Mouse (Mus musculus): ENCODE data around the gene Epsti1.

DNA sequence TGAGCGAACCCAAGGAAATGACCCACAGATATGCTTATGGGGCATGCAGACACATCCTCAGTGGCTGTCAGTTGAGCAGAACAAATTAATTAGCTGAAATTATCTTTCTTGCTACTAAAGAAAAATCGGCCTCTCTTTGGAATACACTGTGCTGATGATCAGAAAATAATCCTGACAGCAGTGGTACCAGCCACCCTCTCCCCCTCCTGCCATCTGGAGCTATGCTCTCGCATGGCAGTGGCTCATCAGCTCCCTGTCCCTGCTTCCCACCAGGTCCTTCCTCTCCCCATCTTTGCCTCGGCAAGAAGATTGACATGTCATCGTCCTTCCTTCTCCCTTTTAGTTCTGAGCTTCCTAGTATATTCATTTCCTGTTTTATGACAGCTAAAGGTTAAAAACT, 77.5 kb downstream of the Epsti1 start:
- TF ChIP-seq POLR2A (IDR thresholded peaks at IDR 0.05; ENCODE audit: insufficient read depth, low read length) (no peak), CTCF (IDR thresholded peaks at IDR 0.05; ENCODE audit: low read depth, low read length) (no peak), EP300 (IDR thresholded peaks at IDR 0.05; ENCODE audit: insufficient read depth, low read depth, low read length) (no peak)

Measured in ES-Bruce4 (cell line).